Mouse (Mus musculus) bone marrow, adult 2 months (tissue): ENCODE data around the gene Eral1.

Source experiments
- CTCF ChIP-seq: fragments of 200-500 bp; IDR thresholded peaks from 2 replicates; pipeline ENCODE4 v1.5.1; 2011; ENCODE audit warnings: low read length, control low read depth; ENCODE audit not compliant: control insufficient read depth, insufficient read depth
- POLR2A ChIP-seq: fragments of 200-500 bp; IDR thresholded peaks from 2 replicates; pipeline ENCODE4 v1.6.1; 2011; ENCODE audit warnings: low read depth, mild to moderate bottlenecking, control low read depth, low read length, borderline replicate concordance; ENCODE audit not compliant: control insufficient read depth

- TF ChIP-seq POLR2A (no peak), CTCF (no peak)
Measured at GRCm38 (mm10) chr11:78083595-78083994, 3.4 kb upstream of the Eral1 start.
